Mouse (Mus musculus) c-Kit-negative CD71-positive TER-119-positive erythroid progenitor cells, embryonic 14.5 days (primary cell): ENCODE data around the gene Usp19.

Experiments
- DNase-seq: peaks from one replicate; pipeline ENCODE4 v3.0.0-alpha.2; 2013; ENCODE audit warnings: low read depth, low spot score

The Usp19 gene

GRCm38 (mm10) chr9:108490559-108491285, at the start of gene Usp19:
Usp19 (plus strand) TSS chr9:108490602.
- DNase-seq: peak; percentile 82

GRCm38 (mm10) chr9:108441236-108441919, 49.0 kb upstream of the Usp19 start:
- DNase-seq: no peak

GRCm38 (mm10) chr9:108445125-108445524, 45.3 kb upstream of the Usp19 start:
- no peak for DNase-seq

- no peak for DNase-seq
Measured at GRCm38 (mm10) chr9:108449860-108450259, 40.5 kb upstream of the Usp19 start.

GRCm38 (mm10) chr9:108450292-108451169, 39.9 kb upstream of the Usp19 start:
- DNase-seq: no peak

- DNase-seq: peak; percentile 22
Measured at GRCm38 (mm10) chr9:108451170-108451493, 39.3 kb upstream of the Usp19 start.

GRCm38 (mm10) chr9:108451519-108452160, 38.8 kb upstream of the Usp19 start:
- DNase-seq: peak; percentile 29

DNA sequence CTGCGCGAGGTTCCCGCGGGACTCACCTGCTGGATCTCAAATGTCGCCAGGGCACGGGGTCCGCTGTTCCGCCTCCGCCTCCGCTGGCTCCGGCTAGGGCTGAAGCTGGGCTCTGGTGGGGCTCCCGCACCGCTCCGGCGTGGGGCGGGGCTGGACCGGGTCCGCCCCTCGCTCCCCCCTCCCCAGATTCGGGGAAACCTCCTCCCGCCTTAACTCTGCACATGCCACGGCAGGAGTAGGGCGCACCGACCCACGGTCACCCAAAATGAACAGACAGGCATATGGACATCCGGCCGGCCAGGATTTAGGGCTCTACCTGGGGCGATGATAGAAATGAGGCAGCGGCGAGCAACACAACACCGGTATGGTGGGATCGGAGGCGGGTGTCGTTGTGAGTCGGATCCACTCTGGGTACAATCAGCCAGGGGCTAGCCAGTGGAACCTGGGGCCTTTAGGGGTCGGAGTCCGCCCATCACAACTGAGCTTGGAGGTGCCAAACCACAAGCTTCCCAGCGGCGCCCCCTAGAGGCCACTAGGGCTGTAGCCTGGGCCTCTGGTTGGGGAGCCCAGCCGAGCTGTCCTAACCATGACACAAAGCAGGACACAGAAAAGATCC, 38.0 kb upstream of the Usp19 start:
- DNase-seq: peak; percentile 82

DNA sequence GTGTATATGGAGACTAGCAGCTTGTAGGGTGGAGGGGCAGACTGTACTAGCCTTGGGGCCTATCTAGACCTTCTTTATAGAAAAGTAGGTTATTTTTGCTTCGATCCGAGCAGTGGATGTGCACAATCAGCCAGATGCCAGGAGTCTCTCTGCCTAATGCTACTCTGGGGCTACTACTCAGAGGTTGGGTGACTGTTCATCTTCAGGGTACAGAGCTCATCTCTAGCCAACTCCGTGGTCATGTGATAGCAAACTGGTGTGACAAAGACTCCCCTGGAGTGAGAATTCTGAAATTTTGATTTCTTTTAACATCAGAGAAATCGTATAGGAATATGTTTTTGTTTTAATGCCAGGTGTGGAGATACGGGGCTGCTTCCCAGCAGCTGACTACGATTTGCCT, 37.5 kb upstream of the Usp19 start:
- DNase-seq: no peak

DNA sequence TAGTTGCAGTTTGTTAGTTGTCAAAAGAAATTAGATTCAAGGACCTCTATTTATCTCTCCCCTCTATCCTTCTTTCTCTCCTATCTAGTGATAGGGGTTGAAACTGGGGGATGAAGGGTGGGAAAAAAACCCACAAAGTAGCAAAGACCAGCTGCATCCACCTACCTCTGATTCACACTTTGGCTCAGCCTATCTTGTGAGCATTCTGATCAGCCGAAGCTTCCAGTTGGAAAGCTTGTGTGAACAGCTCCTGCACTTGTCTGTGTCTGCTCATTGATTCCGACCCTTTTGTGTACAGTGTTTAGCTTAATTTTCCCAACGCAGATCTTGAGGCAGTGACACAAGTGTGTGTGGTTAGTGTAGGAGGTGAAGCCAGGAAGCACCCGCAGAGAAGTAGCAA, 36.9 kb upstream of the Usp19 start:
- DNase-seq: no peak

GRCm38 (mm10) chr9:108454429-108454828, 36.0 kb upstream of the Usp19 start:
- no peak for DNase-seq

- DNase-seq: no peak
Measured at GRCm38 (mm10) chr9:108455747-108456571, 34.4 kb upstream of the Usp19 start.

DNA sequence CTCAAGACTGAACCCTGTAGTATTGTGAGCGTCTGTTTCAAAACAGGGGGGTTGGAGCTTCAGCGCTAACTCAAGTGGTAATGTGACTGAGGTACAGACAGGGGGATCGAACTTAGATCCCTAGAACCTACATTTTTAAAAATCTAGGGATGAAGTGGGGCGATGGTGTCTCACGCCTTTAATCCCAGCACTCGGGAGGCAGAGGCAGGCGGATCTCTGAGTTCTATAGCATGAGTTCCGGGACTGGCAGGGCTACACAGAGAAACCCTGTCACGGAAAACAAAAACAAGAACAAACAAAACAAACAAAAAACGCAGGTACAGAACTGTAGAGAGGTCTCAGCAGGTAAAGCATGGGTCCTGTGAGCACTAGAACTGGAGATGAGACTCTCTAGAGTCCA, 33.4 kb upstream of the Usp19 start:
- no peak for DNase-seq

DNA sequence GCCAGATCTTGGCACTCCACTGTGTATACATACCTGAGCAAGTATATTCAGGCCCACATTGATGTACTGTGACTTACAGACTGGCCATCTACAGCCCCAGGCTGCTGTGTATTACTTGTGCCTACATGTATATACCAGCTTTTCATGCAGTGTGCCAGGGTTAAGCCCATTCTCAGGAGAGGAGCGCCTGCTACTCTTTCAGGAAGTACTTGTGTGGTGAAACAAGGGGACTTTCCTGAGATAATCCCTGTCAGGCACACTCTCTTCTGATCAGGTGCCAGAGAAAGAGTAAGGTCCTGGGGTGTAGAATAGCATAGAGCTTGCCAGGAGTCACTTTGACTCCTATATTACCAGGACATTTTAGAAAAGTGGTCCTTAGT, 30.5 kb upstream of the Usp19 start:
- DNase-seq: no peak

- peak; percentile 62 for DNase-seq
Measured at GRCm38 (mm10) chr9:108460319-108461178, 29.9 kb upstream of the Usp19 start, which contains the start of gene Ccdc71. Ccdc71 (plus strand) TSS chr9:108460527.

- no peak for DNase-seq
Measured at GRCm38 (mm10) chr9:108461181-108461631, 29.2 kb upstream of the Usp19 start, which contains the start of gene Klhdc8b. Klhdc8b (minus strand) TSS chr9:108461581.

DNA sequence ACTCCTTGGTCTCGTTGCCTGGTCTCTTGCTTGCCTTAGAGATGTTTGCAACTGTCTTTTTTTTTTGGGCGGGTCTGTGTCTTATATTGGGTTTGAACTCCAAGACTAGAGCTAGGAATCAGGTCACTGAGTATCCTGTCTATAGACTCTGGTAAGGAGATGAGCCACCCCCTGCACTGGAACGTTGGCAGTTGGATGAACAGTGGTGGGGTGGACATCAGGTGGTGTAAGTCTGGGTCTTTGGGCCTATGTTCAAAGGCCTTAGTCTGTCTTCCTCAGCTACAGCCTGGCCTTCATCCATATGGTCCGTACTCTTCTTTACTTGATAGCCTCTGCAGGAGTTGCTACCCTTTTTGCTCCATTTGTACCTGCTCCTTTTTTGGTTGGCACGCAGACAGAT, 28.7 kb upstream of the Usp19 start:
- no peak for DNase-seq

DNA sequence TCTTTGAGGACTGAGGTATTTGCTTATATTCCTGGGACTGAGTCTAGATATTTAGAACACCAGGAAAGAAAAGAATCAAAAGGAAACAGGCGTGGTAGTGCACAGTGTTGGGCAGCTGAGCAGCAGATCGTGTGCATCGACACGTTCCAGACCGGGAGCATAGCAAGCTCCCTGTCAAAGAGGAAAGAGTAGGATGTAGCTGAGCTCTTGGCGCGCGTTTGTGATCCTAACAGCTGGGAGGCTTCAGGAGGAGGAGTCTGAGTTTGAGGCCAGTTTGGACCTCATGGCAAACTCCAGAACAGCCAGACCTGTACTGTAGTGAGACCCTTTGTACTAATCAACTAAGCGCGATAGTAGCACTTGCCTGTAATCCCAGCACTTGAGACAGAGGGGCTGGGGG, 28.2 kb upstream of the Usp19 start:
- DNase-seq: no peak

DNA sequence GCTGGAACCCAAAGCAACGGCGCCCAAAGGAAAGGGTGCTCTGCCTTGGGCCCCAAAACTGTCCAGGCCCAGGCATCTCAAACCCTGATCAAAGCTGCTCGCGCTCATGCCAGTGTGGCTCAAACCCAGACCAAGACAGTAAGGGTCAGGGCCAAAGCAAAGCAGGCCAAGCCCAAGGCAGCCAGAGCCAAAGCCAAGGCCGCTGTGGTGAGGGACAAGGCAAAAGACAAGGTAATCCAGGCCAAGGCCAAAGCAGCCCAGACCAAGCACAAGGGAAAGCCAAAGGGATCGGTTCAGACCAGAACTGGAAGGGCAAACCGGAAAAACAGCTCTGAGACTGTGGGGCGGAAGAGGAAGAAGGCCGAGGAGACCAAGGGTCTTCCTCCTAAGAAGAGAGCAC, 26.7 kb upstream of the Usp19 start:
- DNase-seq: no peak
